Mouse (Mus musculus) hindbrain, embryonic 11.5 days (tissue): Measurements from ENCODE around the gene Plcxd3. TPM values are rescaled to one million over a fixed set of nuclear protein-coding genes. Genes with fewer than 3 reads are reported as not detected.
"Not testable (repeated sequence)": the region's sequence is repeated elsewhere in the genome, so short reads cannot be mapped to it uniquely, and the experiment has no call there.

Experiments used
- ATAC-seq: fragments of 200-750 bp; cut with Nextera tagmentation; 2 replicates; pipeline ENCODE4 v1.8.0; 2017; ENCODE audit warnings: mild to moderate bottlenecking, moderate TSS enrichment, moderate library complexity; ENCODE audit not compliant: low FRiP score
- DNase-seq: peaks from one replicate; pipeline ENCODE4 v3.0.0-alpha.2; 2015; ENCODE audit warnings: low spot score
- H3K27ac ChIP-seq: fragments of 300-500 bp; sonication (generic); 2 replicates; pipeline ENCODE4 v1.5.1; 2014; ENCODE audit warnings: mild to moderate bottlenecking, low read depth, low read length
- H3K27me3 ChIP-seq: fragments of 300-500 bp; sonication (generic); 2 replicates; pipeline ENCODE4 v1.6.1; 2014; ENCODE audit warnings: mild to moderate bottlenecking, low read length, moderate library complexity, mixed read lengths; ENCODE audit not compliant: control insufficient read depth, insufficient read depth
- H3K36me3 ChIP-seq: fragments of 300-500 bp; sonication (generic); 2 replicates; pipeline ENCODE4 v1.6.1; 2014; ENCODE audit warnings: mild to moderate bottlenecking, low read length, moderate library complexity, mixed read lengths; ENCODE audit not compliant: control insufficient read depth, insufficient read depth
- H3K4me1 ChIP-seq: fragments of 300-500 bp; sonication (generic); replicated peaks from 2 replicates; pipeline ENCODE4 v1.6.1; 2014; ENCODE audit warnings: low read length, mixed read lengths; ENCODE audit not compliant: control insufficient read depth, insufficient read depth
- H3K4me2 ChIP-seq: fragments of 300-500 bp; sonication (generic); replicated peaks from 2 replicates; pipeline ENCODE4 v1.6.1; 2014; ENCODE audit warnings: mild to moderate bottlenecking, low read depth, low read length
- H3K4me3 ChIP-seq: fragments of 300-500 bp; sonication (generic); 2 replicates; pipeline ENCODE4 v1.5.1; 2014; ENCODE audit warnings: low read depth, low read length
- H3K9ac ChIP-seq: fragments of 300-500 bp; sonication (generic); 2 replicates; pipeline ENCODE4 v1.6.1; 2014; ENCODE audit warnings: low read depth, low read length
- H3K9me3 ChIP-seq: fragments of 300-500 bp; sonication (generic); 2 replicates; pipeline ENCODE4 v1.6.1; 2016; ENCODE audit warnings: low read length; ENCODE audit not compliant: control insufficient read depth
- WGBS: fragments of 180-500 bp; shearing (Covaris S2); extraction: QIAGEN DNeasy Blood & Tissue Kit; methylation state at CpG from one replicate; pipeline ENCODE4 v1.1.7; 2014; 5-methylcytosine and 5-hydroxymethylcytosine counted together
- polyA plus RNA-seq: library from polyadenylated mRNA; unstranded; fragments of >200 nt; fragmentation: Nextera tagmentation; extraction: Ambion mirVana; gene quantifications from 2 replicates; pipeline ENCODE4 v1.2.1, GENCODE M21; 2014

Gene Plcxd3
- polyA plus RNA-seq, 1 experiment from 2014 or later, result 15.9 TPM

DNA sequence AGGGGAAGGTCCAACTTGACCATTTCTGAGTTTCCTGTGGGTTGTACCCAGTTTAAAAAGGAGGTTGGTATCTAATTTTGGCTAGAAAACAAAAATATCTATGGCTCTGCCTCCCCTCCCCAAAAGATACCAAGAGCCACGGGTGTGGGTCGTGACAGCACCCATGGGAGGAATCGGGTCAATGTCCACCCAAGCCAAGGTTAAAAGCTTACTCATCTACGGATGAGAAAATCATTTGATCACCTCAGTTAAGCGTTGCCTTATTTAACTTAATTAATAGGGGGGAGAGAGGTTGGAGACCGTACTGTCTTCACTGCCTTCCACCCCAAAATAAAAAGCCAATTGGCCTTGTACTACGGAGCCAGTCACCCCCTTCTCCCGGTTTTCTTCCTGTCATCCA is 223.4 kb downstream of the Plcxd3 start:
- WGBS, result 94% methylated on average over 8 of the region's 8 CpGs
- not testable (repeated sequence) for H3K4me2 ChIP-seq, H3K9me3 ChIP-seq

DNA sequence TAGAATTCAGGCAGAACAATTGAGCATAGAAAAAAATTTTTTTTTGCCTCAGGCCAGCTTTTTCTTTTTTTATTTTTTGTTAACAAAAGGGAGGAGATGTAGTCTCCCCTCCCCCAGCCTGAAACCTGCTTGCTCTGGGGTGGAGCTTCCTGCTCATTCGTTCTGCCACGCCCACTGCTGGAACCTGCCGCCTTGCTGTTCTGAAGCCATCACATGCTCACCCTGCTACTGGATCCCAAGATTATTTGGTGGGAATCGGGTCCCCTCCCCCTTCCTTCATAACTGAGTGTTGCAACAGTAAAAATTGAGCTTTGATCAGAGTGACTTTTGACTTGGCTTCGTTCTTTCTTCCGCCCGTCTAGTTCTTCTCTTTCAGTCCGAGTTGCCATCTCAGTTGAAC is 224.0 kb downstream of the Plcxd3 start:
- not testable (repeated sequence) for H3K9me3 ChIP-seq, H3K27ac ChIP-seq, H3K9ac ChIP-seq, H3K4me1 ChIP-seq, H3K36me3 ChIP-seq, ATAC-seq, H3K4me3 ChIP-seq, H3K4me2 ChIP-seq, H3K27me3 ChIP-seq, DNase-seq
- 94% methylated on average over 8 of the region's 8 CpGs for WGBS

More for the DNA sequence above, 223.4 kb downstream of the Plcxd3 start:
- not testable (repeated sequence) for DNase-seq, H3K4me1 ChIP-seq, H3K27ac ChIP-seq, H3K9ac ChIP-seq, H3K27me3 ChIP-seq, H3K4me3 ChIP-seq, H3K36me3 ChIP-seq, ATAC-seq

DNA sequence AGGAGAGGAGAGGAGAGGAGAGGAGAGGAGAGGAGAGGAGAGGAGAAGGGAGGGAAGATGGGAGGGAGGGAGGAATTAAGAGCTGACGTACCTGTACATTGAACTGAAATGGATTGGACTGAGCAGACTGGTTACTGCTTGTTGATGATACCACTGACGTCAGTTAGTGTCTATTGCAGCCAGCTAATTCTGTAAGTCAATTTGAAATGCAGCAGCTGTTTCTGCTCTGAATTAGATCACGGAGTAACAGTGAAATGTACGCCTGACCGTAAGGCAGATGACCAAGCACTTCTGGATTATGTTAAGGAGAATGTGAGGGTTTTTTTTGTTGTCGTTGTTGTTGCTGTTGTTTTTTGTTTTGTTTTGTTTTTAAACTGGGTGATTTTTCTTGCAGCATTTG is 230.3 kb downstream of the Plcxd3 start:
- H3K9ac ChIP-seq, result no peak overlapping the region
- H3K4me2 ChIP-seq, result no peak overlapping the region
- H3K4me3 ChIP-seq, result no peak overlapping the region
- WGBS, result 91% methylated on average over 6 of the region's 6 CpGs
- H3K27me3 ChIP-seq, result no peaks in the 10 kb centered on the region
- H3K27ac ChIP-seq, result no peak overlapping the region
- no peak for DNase-seq
- H3K9me3 ChIP-seq, result no peaks in the 10 kb centered on the region
- no peak for ATAC-seq
- no peaks in the 10 kb centered on the region for H3K36me3 ChIP-seq
- H3K4me1 ChIP-seq, result no peaks in the 10 kb centered on the region
